Mouse (Mus musculus) heart, adult 2 months (tissue): ENCODE results near the gene Fsip1.

Experiments
- CTCF ChIP-seq: fragments of 200-600 bp; IDR thresholded peaks from 2 replicates; pipeline ENCODE4 v1.8.1; 2022; ENCODE audit warnings: antibody characterized with exemption, mild to moderate bottlenecking, moderate library complexity
- POLR2A ChIP-seq: fragments of 200-500 bp; IDR thresholded peaks from 2 replicates; pipeline ENCODE4 v1.6.1; 2011; ENCODE audit warnings: mild to moderate bottlenecking, low read depth, low read length, control low read depth; ENCODE audit not compliant: insufficient read depth

- TF ChIP-seq POLR2A (no peak), CTCF (no peak)
Observed at GRCm38 (mm10) chr2:118119684-118120083, 137.1 kb downstream of the Fsip1 start.
